Mouse (Mus musculus): Measurements from ENCODE around the gene Agpat3. TPM values are rescaled to one million over a fixed set of nuclear protein-coding genes. Genes with fewer than 3 reads are reported as not detected.
A peak's percentile ranks its signal among the peaks of the same experiment; 100 is the strongest.

Agpat3 gene
- total and polyA plus RNA-seq, 2 experiments from 2014 or later = 96.8 to 106 TPM

DNA sequence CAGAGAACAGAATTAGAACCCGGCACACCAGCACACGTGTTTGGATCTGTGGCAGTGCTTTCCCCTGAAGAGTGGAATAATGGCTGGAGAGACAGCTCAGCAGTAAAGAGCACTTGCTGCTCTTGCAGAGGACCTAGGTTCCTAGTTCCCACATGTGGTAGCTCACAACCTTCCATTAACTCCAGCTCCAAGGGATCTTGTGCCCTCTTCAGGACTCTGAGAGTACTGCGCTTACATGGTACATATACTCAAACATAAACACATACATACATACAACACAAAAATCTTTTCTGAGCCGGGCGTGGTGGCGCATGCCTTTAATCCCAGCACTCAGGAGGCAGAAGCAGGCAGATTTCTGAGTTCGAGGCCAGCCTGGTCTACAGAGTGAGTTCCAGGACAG lies 26.2 kb upstream of the Agpat3 start:
- Histone ChIP-seq H3K9ac (replicated peaks; ENCODE audit: low read length, poor library complexity, severe bottlenecking) (no peak overlapping the region), H3K27me3 (ENCODE audit: insufficient read depth, low read length) (no peaks in the 10 kb centered on the region), H3K27ac (ENCODE audit: low read depth, low read length) (no peak overlapping the region), H3K4me2 (ENCODE audit: low read depth, low read length, poor library complexity, severe bottlenecking) (no peak overlapping the region), H3K4me1 (ENCODE audit: insufficient read depth, low read length) (no peaks in the 10 kb centered on the region), H3K4me3 (ENCODE audit: low read depth, low read length) (no peak overlapping the region), H3K9me3 (ENCODE audit: low read length) (no peaks in the 10 kb centered on the region), H3K36me3 (ENCODE audit: insufficient read depth, low read length) (no peaks in the 10 kb centered on the region)
- DNase-seq (ENCODE audit: low spot score) (no peak), ATAC-seq (ENCODE audit: low FRiP score) (no peak)
- 95% methylated on average over 7 of the region's 7 CpGs for WGBS
- 0 out of 2 replicates have a peak, but pooled peaks have one; percentile 1 for TF ChIP-seq CTCF (IDR thresholded peaks at IDR 0.05)

DNA sequence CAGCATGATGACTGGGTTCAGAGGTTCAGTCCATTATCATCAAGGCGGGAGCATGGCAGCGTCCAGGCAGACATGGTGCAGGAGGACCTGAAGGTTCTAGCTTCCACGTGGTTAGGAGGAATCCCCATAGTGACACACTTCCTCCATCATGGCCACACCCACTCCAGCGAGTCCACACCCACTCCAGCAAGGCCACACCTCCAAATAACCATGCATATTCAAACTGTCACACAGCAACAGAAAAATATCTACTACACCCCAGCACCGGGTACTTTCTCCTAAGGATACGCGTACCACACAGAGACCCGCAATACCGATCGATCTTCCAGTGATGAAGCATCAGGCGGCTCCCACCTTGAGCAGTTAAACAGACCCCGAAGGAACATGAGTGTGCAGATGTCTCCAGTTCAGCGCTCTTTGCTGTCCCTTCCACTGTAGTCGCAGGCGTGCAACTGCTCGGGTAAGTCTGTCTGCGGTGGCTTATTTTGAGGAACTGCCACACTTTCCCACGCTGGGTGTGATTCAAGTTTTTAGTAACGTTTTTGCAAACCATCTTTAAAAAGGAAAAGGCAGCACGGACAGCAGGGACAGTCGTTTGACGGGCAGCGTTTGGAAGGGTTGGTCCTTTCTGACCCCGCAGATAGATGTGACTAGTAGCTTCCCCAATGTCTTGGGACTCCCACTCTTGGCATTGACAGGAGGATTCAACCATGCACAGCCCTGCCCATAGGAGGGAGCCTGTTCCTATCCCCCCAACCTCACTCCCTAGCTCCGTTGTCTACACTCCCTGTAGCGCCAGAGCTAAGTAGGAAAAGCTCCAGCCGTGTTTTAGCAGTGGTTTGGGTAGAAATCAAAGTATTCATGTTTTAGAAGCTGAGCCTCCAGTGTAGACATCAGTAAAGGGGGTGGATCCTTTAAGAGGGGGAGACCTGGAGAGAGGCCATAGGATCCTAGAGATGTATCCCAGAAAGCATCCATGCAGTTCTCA lies 20.7 kb upstream of the Agpat3 start:
- no peak overlapping the region for H3K9ac ChIP-seq (replicated peaks; ENCODE audit: low read length, poor library complexity, severe bottlenecking)
- no peaks in the 10 kb centered on the region for H3K27me3 ChIP-seq (ENCODE audit: insufficient read depth, low read length)
- H3K4me3 ChIP-seq (ENCODE audit: low read depth, low read length) = no peak overlapping the region
- no peaks in the 10 kb centered on the region for H3K4me1 ChIP-seq (ENCODE audit: insufficient read depth, low read length)
- 69% methylated on average over 27 of the region's 27 CpGs for WGBS
- TF ChIP-seq CTCF (IDR thresholded peaks at IDR 0.05) = no peak
- H3K27ac ChIP-seq (ENCODE audit: low read depth, low read length) = no peak overlapping the region
- DNase-seq (ENCODE audit: low spot score) (no peak), ATAC-seq (ENCODE audit: low FRiP score) (no peak)
- no peaks in the 10 kb centered on the region for H3K9me3 ChIP-seq (ENCODE audit: low read length)
- H3K4me2 ChIP-seq (ENCODE audit: low read depth, low read length, poor library complexity, severe bottlenecking) = no peak overlapping the region
- no peaks in the 10 kb centered on the region for H3K36me3 ChIP-seq (ENCODE audit: insufficient read depth, low read length)

DNA sequence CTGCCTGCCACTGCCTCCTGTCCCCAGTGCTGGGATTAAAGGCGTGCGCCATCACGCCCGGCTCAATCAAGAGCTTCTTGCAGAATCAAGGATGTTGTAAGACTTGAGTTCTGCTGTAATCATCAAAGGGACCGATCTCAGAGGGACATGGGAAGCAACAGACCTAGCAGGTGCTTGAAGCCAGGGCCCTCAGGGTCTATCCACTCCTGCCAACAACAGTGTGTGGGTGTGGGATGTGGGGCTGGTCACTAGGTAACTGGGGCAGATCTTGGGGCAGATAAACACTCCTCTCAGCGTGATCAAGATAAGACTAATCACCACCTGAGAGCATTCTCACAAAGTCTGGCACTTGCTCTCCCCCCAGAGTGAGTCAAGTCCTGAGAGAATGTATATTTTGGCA lies 19.5 kb upstream of the Agpat3 start:
- Histone ChIP-seq H3K27ac (ENCODE audit: low read depth, low read length) (no peak overlapping the region), H3K4me1 (ENCODE audit: insufficient read depth, low read length) (no peaks in the 10 kb centered on the region), H3K9me3 (ENCODE audit: low read length) (no peaks in the 10 kb centered on the region), H3K36me3 (ENCODE audit: insufficient read depth, low read length) (no peaks in the 10 kb centered on the region), H3K4me3 (ENCODE audit: low read depth, low read length) (no peak overlapping the region), H3K27me3 (ENCODE audit: insufficient read depth, low read length) (no peaks in the 10 kb centered on the region), H3K4me2 (ENCODE audit: low read depth, low read length, poor library complexity, severe bottlenecking) (no peak overlapping the region), H3K9ac (replicated peaks; ENCODE audit: low read length, poor library complexity, severe bottlenecking) (no peak overlapping the region)
- ATAC-seq (ENCODE audit: low FRiP score) (no peak), DNase-seq (ENCODE audit: low spot score) (no peak)
- 89% methylated on average over 6 of the region's 6 CpGs for WGBS
- TF ChIP-seq CTCF (IDR thresholded peaks at IDR 0.05) = no peak

DNA sequence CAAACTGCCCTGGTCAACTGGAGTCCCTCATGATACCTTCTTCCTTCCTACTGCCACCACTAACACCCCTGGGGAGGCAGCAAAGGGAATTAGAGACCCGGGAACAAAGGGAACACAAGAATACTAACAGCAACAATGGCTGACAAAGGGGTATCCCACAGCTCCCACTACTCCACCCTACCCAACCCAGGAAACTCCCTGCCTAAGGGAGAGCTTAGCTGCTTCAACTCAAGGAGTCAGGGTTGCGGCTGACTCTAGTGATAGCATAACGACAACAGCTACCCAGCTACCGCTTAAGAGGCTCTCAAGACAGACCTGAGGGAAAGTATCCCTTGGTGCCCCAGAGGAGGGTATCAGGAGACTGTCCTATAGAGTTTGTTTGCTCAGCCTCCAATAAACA lies 15.3 kb upstream of the Agpat3 start:
- H3K4me2 ChIP-seq (ENCODE audit: low read depth, low read length, poor library complexity, severe bottlenecking) = no peak overlapping the region
- H3K9ac ChIP-seq (replicated peaks; ENCODE audit: low read length, poor library complexity, severe bottlenecking) = no peak overlapping the region
- DNase-seq (ENCODE audit: low spot score) = no peak
- H3K36me3 ChIP-seq (ENCODE audit: insufficient read depth, low read length) = no peaks in the 10 kb centered on the region
- H3K27ac ChIP-seq (ENCODE audit: low read depth, low read length) = no peak overlapping the region
- 41% methylated on average over 4 of the region's 4 CpGs for WGBS
- H3K9me3 ChIP-seq (ENCODE audit: low read length) = no peaks in the 10 kb centered on the region
- H3K4me3 ChIP-seq (ENCODE audit: low read depth, low read length) = no peak overlapping the region
- no peaks in the 10 kb centered on the region for H3K27me3 ChIP-seq (ENCODE audit: insufficient read depth, low read length)
- TF ChIP-seq CTCF (IDR thresholded peaks at IDR 0.05) = no peak
- ATAC-seq (ENCODE audit: low FRiP score) = no peak
- no peaks in the 10 kb centered on the region for H3K4me1 ChIP-seq (ENCODE audit: insufficient read depth, low read length)

DNA sequence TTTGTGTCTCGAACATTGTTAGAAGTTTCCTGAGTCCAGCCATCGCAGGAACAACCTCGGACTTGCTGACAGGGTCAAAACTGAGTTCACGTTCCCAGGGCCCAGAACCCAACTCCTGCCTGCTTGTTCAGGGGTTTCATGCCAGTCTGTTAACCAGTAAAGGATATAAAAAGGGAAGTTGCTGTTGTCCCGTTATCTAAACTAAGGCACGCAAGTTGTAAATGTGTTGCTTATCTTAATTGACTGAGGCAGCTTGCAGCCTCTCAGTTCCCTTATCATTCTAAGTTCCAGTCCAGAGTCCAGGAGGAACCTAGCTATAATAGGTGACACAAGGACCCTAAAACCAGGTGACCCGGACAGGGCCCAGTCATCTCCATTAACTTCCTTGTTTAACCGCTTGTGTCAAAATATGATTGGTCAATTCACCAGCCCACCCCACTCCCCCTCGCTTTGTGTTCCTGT lies 14.6 kb upstream of the Agpat3 start:
- WGBS = 74% methylated on average over 9 of the region's 9 CpGs
- H3K27ac ChIP-seq (ENCODE audit: low read depth, low read length) = no peak overlapping the region
- H3K4me1 ChIP-seq (ENCODE audit: insufficient read depth, low read length) = no peaks in the 10 kb centered on the region
- ATAC-seq (ENCODE audit: low FRiP score) (no peak), DNase-seq (ENCODE audit: low spot score) (no peak)
- H3K36me3 ChIP-seq (ENCODE audit: insufficient read depth, low read length) = no peaks in the 10 kb centered on the region
- no peak for TF ChIP-seq CTCF (IDR thresholded peaks at IDR 0.05)
- H3K9me3 ChIP-seq (ENCODE audit: low read length) = no peaks in the 10 kb centered on the region
- H3K9ac ChIP-seq (replicated peaks; ENCODE audit: low read length, poor library complexity, severe bottlenecking) = no peak overlapping the region
- no peak overlapping the region for H3K4me2 ChIP-seq (ENCODE audit: low read depth, low read length, poor library complexity, severe bottlenecking)
- no peak overlapping the region for H3K4me3 ChIP-seq (ENCODE audit: low read depth, low read length)
- H3K27me3 ChIP-seq (ENCODE audit: insufficient read depth, low read length) = no peaks in the 10 kb centered on the region

DNA sequence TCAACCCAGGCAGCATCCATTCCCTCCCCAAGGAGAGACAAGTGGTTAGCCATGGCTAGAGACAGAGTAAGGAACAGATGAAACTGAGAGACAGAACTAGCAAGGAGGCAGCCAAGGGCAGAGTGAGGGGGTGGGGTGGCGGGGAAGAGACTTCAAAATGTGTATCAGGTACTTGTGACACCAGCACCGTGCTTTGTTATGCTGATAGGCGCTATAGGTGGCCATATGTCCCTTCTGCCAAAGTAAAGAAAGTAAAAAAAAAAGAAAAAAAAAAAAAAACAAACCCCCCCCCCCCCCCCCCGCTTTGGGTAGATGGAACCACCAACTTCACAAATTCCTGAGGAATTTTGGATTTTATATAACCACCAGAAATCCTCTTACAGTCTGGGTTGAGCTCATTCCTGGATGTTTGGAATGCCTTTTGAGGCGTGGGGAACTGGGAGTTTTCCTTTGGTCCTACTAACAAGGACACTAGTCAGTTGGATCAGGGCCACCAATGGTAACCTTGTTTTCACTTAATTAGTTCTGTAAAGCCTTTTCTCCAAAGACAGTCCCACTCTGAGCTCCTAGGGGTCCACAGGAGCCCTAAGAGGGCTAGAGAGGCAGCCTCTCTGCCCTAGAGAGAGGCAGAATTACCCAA lies 14.0 kb upstream of the Agpat3 start:
- 50% methylated on average over 5 of the region's 5 CpGs for WGBS
- no peak overlapping the region for H3K4me2 ChIP-seq (ENCODE audit: low read depth, low read length, poor library complexity, severe bottlenecking)
- DNase-seq (ENCODE audit: low spot score) = no peak

More for the DNA sequence above, 14.0 kb upstream of the Agpat3 start:
- ATAC-seq (ENCODE audit: low FRiP score) = no peak
- H3K4me3 ChIP-seq (ENCODE audit: low read depth, low read length) = no peak overlapping the region
- H3K27ac ChIP-seq (ENCODE audit: low read depth, low read length) = no peak overlapping the region
- no peaks in the 10 kb centered on the region for H3K27me3 ChIP-seq (ENCODE audit: insufficient read depth, low read length)
- no peaks in the 10 kb centered on the region for H3K9me3 ChIP-seq (ENCODE audit: low read length)
- H3K9ac ChIP-seq (replicated peaks; ENCODE audit: low read length, poor library complexity, severe bottlenecking) = no peak overlapping the region
- no peak for TF ChIP-seq CTCF (IDR thresholded peaks at IDR 0.05)
- no peaks in the 10 kb centered on the region for H3K4me1 ChIP-seq (ENCODE audit: insufficient read depth, low read length)
- H3K36me3 ChIP-seq (ENCODE audit: insufficient read depth, low read length) = no peaks in the 10 kb centered on the region

Measured in midbrain, postnatal 0 days (tissue).